Mouse (Mus musculus) A20 (cell line): Measurements from ENCODE around the gene Thegl.
"Not testable (repeated sequence)": the region's sequence is repeated elsewhere in the genome, so short reads cannot be mapped to it uniquely, and the experiment has no call there.

Experiments
- DNase-seq: peaks from one replicate; pipeline ENCODE4 v3.0.0-alpha.2; 2011; ENCODE audit warnings: low read depth, low spot score

The Thegl gene

DNA sequence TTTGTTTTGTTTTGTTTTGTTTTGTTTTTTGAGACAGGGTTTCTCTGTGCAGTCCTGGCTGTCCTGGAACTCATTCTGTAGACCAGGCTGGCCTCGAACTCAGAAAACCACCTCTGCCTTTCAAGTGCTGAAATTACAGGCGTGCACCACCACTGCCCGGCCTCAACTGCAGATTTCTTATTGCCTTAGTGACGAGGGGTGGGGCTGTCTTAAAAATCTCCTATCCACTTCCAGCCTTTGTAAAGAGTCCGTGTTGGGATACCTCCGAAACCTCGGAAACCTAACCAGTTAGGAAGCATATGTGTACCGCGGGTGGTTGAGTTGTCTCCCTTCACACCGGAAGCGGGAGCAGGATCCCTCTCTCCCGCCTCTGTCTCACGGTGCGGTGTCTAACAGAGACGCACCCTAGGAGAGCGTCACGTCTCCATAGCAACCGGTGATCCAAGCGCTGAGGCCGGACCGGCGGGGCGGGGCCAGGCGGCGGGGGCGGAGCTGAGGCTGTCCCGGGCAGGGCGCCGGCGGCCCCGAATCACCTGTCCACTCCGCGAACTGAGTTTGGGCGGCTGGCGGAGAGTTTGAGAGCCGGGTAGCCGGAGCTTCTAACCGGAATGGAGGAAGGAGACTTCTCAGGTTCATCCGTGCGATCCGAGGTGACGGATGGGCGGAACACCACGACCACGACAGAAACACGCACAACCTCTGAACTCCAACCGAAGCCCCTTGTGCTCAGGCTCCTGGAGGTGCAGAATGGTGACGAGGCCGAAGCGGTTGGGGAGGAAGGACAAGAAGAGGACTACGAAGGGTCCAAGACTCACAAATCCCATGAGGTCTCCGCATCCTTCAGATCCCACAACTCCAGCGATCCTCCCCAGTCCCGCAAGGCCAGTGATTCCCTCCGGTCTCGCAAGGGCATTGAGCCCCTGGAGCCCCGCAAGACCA is at the start of gene Thegl:
Gene Thegl, plus strand, starts transcription at position 480 of the 939 bp plus-strand sequence.
- DNase-seq = no peak

DNA sequence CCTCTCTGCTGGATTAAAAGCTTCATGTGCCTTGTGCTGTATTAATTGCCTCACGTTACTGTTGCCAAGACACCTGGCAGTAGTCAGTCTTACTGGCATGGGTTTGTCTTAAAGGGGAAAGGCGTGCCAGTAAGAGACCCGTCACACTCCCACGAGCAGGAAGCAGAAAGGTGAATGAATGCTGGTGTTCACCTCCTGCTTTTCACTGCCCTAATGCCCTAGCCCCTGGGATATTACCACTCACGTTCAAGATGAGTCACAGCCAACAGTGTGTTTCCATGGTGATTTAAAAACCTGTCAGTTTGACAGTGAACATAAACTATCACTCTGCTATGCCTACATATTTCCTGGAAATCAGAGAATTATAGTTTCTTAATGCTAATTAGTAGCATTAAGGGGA is 46.6 kb upstream of the Thegl start:
- DNase-seq = no peak

DNA sequence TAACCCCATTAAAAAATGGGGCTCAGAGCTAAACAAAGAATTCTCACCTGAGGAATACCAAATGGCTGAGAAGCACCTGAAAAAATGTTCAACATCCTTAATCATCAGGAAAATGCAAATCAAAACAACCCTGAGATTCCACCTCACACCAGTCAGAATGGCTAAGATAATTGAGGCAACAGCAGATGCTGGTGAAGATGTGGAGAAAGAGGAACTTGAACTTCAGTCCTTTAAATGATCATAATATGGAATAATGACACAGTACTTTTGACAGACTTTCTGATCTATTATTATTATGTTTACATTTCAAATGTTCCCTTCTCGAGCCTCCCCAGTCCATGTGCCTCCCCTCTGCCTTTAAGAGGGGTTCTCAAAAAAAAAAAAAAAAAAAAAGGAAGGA is 44.7 kb upstream of the Thegl start:
- not testable (repeated sequence) for DNase-seq

DNA sequence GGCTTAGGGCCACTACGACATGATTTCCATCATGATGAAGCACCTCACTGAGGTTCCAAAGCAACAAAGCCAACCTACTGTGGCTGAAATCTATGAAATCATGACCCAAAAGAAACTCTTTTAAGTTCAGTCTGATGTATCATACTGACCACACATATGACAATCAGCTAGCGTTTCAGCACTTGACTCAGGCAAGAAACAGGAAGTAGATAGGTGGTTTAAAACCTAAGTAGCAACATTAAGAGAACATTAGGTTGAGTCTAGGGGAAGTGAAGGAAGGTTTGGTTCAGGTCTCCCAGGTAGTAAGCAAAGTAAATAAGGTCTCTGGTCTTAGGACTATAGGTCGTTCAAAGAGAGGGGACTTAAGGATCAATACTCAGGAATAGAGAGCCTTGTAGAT is 42.3 kb upstream of the Thegl start:
- DNase-seq = peak; percentile 59

DNA sequence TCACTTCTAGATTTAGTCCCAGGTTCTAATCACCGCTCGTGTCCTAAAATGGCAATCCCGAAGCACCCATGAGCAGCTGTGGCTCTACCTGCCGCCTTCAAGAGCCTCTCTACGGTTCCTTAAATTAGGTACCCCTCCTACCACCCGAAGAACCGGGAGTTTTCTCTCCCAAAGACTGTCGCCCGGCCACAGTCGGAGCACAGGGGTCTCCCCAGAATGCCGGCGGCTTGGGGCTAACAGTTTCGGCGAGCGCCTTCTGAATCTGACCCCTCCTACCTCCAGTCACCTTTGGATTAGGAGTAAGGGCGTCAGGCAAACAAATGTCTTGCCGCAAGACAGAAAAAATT is 41.6 kb upstream of the Thegl start:
- DNase-seq = no peak

DNA sequence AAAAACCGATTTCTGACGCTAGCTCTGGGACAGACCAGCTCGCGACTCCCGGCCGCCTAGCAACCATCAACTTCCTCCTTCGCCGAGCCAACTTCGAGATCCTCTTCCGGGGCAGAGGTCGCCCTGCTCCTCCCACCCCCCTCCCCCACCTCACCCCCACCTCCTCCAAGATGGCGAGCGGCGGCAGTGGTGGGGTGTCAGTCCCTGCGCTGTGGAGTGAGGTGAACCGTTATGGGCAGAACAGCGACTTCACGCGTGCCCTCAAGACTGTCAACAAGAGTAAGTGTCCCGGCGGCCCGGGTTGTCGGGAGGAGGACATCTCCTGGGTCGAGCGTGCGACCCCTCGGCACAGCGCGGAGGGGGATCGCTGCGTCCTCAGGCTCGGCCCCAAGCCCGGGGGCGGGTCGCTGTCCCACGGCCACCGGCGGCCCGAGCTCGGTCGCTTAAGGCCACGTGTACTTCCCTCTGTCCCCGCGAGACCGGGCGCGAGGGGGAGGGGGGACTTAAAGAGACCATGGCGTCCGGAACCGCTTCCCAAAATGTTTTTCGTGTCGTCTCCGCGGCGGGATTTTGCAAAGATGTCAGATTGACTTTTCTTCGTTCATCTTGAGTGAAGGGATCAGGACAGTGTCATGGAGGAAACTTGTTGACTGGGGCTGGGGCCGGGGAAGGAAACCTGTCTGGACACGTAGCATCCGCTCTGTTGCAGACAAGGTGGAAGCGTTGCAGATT is 41.1 kb upstream of the Thegl start, which contains the start of gene Srp72:
Gene Srp72, plus strand, starts transcription at position 130 of the 732 bp plus-strand sequence.
- DNase-seq = peak; percentile 88

DNA sequence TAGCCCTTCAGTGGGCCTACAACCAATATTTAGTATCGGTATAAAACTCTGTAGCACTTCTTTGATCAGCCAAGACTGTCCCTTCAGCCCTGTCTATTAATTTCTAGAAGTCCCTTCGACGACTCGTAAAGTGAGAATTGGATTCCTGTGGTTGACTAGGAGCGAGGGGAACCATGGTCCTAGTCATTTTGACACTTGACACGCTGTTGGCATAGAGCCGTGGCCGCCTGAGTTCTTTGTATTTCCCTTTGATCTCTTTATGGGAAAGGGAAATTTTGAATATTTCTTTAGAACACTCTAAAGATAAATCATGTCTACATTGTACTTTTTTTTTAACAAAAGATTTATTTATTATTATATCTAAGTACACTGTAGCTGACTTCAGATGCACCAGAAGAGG is 40.1 kb upstream of the Thegl start:
- peak; percentile 23 for DNase-seq

DNA sequence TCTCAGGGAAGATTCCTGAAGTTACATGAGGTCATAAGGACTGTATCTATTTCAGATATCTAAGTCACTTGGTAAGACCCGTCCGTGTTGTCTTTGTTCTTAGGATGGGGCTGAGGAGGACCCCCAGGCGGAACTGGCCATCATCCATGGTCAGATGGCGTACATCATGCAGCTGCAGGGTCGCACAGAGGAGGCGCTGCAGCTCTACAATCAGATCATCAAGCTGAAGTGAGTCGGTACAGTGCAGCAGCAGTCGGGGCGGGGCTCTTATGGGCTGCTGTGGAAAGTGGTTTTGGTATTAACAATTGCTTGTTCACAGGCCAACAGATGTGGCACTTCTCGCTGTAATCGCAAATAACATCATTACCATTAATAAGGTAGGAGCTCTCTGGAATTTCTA is 31.8 kb upstream of the Thegl start:
- DNase-seq = no peak

DNA sequence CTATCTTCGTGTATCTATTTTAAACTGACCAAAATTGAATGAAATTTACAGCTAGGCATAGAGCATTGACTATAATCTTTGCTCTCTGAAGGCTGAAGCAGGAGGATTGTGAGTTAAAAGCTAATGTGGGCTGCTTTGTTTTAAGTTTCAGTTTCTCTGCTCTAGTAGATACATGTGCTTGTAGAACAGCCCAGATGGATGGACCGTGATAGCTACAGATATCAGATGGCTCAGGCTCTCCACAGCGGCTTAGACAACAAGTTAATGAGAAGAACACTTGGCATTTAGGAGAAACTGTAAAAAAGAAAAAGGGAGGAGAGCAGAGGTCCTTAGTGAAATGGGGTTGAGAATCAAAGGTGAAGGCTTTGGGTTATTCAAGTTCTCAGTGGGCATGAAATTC is 25.0 kb upstream of the Thegl start:
- DNase-seq = no peak

DNA sequence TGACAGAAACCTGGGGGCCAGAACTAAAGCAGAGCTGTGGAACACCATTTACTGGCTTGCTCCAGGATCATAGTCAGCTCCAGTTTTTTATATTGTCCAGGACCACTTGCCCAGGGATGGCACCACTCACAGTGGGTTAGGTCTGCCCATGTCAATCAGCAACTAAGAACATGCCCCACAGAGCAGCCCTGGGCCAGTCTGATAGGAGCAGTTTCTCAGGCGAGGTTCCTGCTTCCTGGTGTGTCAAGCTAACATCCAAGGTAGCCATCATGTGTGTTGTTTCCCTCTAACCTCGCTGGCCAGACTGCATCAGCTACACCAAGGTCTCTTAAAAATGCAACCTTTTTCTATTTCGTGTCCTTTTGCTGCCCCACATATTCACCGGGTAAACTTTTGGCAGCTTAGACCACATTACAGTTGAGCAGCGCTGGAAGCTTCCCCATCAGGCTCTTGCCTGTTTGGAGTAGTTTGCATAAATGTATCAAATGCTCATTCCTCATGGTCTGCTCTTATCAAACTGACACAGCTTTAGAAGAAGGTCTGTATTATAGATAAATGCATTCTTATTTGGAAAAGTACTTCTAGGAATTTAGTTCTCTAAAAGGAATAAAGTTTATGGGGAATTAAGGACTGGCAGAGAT is 22.5 kb upstream of the Thegl start:
- DNase-seq = no peak

DNA sequence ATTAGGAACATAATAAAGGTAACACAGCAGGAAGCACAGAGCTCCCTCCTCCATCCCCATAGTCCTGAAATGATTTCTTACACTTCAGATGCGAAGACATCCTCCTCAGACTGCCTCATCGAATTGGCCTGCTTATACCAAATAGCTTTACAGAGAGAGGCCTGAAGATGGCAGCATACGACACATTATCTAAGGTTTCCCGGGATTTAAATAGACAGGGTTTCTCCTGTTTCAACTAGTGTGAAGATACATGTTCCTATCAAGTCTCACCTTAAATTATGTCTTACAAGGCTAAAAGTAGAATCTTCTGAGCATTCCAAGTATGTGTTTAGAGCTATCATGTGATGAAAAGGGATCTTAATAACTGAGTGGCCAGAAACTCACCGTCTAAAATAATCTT is 17.4 kb upstream of the Thegl start:
- DNase-seq = peak; percentile 25

DNA sequence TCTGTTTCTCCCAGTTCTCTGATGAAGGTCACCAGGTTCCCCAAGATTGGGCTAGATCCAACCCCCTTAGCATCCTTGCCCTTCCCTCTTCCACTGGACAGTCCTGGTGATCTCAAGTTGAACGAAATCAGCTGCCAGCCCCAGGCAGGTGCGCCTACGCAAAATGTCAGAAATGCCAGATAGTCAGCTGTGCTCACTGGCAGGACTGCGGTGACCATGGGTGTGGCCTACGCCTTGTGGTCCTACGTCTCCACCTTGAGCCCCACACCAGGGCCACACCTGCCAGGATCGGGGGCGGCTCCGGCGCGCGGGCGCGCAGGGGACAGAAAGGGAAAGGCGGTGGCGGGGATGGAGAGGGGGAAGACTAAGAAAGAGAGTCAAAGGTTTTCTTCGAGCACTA is 14.6 kb upstream of the Thegl start:
- DNase-seq = no peak

DNA sequence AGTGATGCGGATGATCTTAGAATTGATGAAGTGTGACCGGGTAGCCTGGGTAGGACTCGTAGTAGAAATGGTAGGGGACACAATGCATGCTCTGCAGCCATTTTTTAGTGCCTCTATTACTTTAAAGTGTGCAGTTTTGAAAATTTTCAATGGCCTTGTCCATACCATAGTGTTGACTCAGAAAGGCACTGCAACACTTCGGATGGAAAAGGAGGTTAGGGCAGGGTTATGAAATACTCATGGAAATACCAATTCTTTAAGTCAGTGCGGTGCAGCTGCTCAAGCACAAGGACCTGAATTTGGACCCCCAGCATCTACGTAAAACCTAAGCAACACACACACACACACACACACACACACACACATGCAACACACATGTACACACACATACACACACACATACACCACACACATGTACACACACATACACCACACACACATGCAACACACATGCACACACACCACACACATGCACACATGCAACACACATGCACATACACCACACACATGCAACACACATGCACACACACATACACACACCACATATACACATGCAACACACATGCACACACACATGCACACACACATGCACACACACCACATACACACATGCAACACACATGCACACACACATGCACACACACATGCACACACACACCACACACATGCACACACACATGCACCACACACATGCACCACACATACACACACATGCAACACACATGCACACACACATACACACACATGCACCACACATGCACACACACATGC is 11.6 kb upstream of the Thegl start, which contains the start of gene Arl9:
Gene Arl9, plus strand, starts transcription at position 5 of the 771 bp plus-strand sequence.
- DNase-seq = no peak

DNA sequence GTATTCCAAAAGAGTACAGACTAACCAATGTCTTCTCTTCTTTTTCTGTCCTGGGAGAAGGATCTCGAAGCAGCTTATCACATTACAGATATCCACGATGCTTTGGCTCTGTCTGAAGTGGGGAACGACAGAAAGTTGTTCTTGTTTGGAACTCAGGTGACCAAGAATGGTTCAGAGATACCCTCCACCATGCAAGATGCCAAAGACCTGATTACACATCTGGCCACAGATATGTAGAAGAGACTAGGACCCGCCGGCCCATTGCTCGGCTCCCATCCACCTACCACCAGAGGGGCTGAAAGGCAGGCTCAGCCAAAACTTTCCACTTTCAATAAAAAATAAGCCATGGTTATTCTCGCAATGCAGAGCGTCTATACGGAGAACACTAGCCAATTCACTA is 5.5 kb upstream of the Thegl start:
- no peak for DNase-seq

DNA sequence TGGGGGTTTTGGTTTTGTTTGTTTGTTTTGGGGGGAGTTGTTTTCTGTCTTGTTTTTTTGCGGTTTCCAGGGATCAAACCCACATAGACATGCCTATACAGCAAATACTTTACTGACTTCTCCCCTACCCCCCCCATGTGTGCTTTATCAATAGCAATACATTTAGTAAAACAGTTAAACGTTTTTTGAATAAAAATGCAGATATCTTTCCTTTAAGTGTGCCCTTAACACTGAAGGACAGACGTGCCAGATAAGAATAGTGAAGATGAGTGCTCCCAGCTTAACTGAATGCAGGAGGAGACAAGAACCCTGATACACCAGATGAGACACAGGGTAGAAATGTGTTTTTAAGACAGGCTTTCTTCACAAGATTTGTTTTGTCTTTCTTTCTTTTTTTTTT is 4.7 kb upstream of the Thegl start:
- no peak for DNase-seq

DNA sequence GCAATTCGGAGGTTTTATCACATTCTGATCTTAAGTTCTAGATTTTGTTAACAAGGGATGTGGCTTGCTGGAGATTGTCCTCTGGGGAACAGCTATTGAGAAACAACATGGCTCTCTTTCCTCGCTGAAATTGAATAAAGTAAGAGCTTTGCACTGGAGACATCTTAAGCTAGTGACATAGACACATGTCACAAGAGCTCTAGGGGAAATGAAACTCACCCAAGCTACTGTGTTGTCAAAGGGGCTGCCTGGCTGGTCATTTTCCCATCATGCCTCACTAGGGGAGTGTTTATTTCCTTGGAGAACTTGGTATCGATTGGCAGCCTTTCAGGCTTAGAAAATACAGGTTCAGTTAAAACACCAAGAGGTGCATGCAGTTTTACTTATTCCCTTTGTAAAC is 2.7 kb upstream of the Thegl start:
- DNase-seq = peak; percentile 77

DNA sequence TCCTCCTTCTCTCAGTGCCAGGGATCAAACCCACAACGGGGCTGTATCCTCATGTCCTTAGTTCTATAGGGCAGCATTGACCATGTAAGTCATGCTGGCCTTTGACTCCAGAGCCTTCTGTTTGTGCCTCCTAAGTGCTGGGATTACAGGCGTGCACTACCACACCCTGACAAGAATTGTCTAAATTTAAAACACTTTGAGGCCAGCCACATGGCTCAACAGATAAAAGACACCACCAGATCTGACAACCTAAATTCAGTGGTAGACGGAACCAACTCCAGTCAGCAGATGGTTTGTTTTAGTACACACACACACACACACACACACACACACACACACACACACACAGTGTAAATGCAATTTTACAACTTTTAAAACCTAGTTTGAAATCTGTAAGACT is 12.2 kb downstream of the Thegl start:
- DNase-seq = no peak

DNA sequence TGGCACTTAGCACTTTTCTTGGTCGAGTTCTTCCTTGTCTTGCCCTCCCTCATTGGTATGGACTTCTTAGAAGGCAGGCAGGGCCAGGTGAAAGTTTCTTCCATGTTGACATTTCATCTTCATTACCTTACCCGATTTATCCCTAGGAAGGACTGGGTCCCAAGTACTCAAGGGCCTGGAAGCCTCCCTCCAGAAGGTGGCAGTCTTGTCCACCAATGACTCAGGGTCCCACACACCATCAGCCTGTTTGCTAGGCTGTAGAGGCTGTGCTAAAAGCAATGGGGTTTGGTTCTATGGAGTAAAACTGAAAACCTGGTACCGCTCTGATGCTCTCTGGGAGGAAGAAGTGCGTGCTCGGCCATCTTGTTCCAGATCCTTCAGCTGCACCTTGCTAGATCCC is 13.9 kb downstream of the Thegl start:
- DNase-seq = peak; percentile 58

DNA sequence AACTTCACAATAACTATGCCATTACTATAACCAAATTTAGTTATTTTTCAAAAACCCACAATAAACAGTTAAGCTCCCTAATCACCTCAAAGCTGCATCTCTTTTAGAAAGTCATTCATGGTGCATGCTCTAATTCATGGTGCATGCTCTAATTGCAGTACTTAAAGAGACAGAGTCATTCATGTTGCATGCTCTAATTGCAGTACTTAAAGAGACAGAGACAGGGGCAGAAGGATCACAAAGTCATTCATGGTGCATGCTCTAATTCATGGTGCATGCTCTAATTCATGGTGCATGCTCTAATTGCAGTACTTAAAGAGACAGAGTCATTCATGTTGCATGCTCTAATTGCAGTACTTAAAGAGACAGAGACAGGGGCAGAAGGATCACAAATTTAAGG is 19.3 kb downstream of the Thegl start:
- not testable (repeated sequence) for DNase-seq

DNA sequence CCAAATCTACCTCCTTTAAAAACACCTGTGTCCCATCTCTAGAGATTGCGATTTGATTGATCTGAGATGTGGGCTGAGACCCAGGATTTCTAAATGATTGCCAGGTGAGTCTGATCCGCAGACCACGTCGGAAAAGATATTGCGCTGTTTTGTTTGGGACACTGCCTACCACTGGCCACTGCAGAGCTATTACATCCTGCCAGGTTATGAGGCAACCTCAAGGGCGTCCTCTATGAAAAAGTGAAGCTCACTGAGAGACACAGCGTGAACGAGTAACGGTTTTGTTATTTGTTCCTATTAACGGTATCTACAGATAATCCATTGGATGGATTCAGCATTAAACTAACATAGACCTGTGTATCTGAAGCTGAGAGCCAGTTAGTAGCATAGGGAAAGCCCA is 22.6 kb downstream of the Thegl start:
- DNase-seq = no peak

DNA sequence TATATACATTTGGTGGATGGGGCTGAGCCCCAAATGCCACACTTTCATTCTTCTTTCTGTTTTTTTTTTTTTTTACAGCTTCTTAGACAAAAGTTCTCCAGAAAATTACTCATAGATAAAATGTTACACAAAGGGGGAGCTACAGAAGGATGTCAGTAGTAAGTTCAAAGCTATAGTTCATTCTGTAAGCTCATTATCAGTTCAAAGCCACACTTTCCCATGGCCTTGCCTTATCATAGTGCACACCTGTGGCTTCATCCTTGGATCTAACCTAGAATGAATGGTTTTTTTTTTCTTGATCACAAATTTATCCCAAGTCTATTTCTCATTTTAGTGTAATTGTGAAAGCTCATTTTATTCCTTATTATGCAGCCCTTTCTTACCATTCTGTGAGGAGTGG is 23.6 kb downstream of the Thegl start:
- no peak for DNase-seq

DNA sequence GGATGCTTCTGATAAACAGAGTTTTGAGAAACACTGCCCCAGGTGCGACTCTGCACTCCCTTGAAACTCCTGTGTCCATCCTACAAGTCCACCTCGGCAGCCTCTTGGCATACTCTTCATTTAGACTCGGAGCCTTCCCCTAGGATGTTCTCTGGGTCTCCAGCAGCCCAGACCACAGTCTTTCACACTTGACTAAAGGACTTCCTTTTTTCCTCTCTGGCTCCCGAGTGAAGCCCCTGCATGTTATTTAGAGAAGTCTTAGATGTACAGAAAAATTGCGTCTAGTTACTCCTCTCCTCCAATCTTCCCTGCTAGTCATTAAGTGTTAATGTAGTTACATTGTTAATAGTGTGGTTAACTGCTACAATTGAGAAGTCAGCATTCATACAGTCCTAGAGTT is 28.5 kb downstream of the Thegl start:
- no peak for DNase-seq
